Mouse (Mus musculus) heart, embryonic 14.5 days (tissue): ENCODE measurements around the gene Mpv17l. TPM values are rescaled to one million over a fixed set of nuclear protein-coding genes. Genes with fewer than 3 reads are reported as not detected.
A peak's percentile ranks its signal among the peaks of the same experiment; 100 is the strongest.

ENCODE experiments used
- ATAC-seq: fragments of 200-750 bp; cut with Nextera tagmentation; 2 replicates; pipeline ENCODE4 v1.8.0; 2017; ENCODE audit warnings: low read depth, moderate TSS enrichment; ENCODE audit not compliant: insufficient number of reproducible peaks, insufficient read depth, low FRiP score
- H3K27ac ChIP-seq, 2 experiments: fragments of 200-500 bp in 1 of 2; fragments of 300-500 bp in 1 of 2; sonication (generic) in 1 of 2; replicated peaks in 1 of 2; 2 replicates each; pipeline ENCODE4 v1.5.1; 2012 to 2014; ENCODE audit warnings: low read depth in 2 of 2, low read length in 2 of 2, control low read depth in 1 of 2, mild to moderate bottlenecking in 1 of 2, mixed read lengths in 1 of 2; ENCODE audit not compliant: control insufficient read depth in 1 of 2, insufficient read depth in 1 of 2
- H3K27me3 ChIP-seq: fragments of 300-500 bp; sonication (generic); 2 replicates; pipeline ENCODE4 v1.6.1; 2014; ENCODE audit warnings: mild to moderate bottlenecking, low read length, control low read depth; ENCODE audit not compliant: control insufficient read depth, insufficient read depth
- H3K36me3 ChIP-seq: fragments of 300-500 bp; sonication (generic); 2 replicates; pipeline ENCODE4 v1.6.1; 2014; ENCODE audit warnings: mild to moderate bottlenecking, control low read depth, low read length, mixed read lengths; ENCODE audit not compliant: control insufficient read depth, insufficient read depth
- H3K4me1 ChIP-seq, 2 experiments: fragments of 200-500 bp in 1 of 2; fragments of 300-500 bp in 1 of 2; sonication (generic) in 1 of 2; 2 replicates each; pipeline ENCODE4 v1.6.1; 2012 to 2014; ENCODE audit warnings: low read length in 2 of 2, control low read depth in 1 of 2, mixed read lengths in 1 of 2; ENCODE audit not compliant: control insufficient read depth in 2 of 2, insufficient read depth in 2 of 2
- H3K4me2 ChIP-seq: fragments of 300-500 bp; sonication (generic); 2 replicates; pipeline ENCODE4 v1.6.1; 2014; ENCODE audit warnings: mild to moderate bottlenecking, low read length
- H3K4me3 ChIP-seq, 2 experiments: fragments of 200-500 bp in 1 of 2; fragments of 300-500 bp in 1 of 2; sonication (generic) in 1 of 2; 2 replicates each; pipeline ENCODE4 v1.5.1; 2012 to 2014; ENCODE audit warnings: low read length in 2 of 2, mild to moderate bottlenecking in 2 of 2, control low read depth in 1 of 2, low read depth in 1 of 2, moderate library complexity in 1 of 2; ENCODE audit not compliant: control insufficient read depth in 1 of 2, insufficient read depth in 1 of 2
- H3K9ac ChIP-seq: fragments of 300-500 bp; sonication (generic); 2 replicates; pipeline ENCODE4 v1.6.1; 2014; ENCODE audit warnings: mild to moderate bottlenecking, low read length
- H3K9me3 ChIP-seq: fragments of 300-500 bp; sonication (generic); 2 replicates; pipeline ENCODE4 v1.6.1; 2016; ENCODE audit warnings: low read length, control low read depth; ENCODE audit not compliant: control insufficient read depth
- WGBS: fragments of 180-500 bp; shearing (Covaris S2); extraction: QIAGEN DNeasy Blood & Tissue Kit; methylation state at CpG from one replicate; pipeline ENCODE4 v1.1.7; 2014; 5-methylcytosine and 5-hydroxymethylcytosine counted together
- polyA plus RNA-seq: library from polyadenylated mRNA; unstranded; fragments of >200 nt; fragmentation: Nextera tagmentation; extraction: Ambion mirVana; gene quantifications from 2 replicates; pipeline ENCODE4 v1.2.1, GENCODE M21; 2014

Mpv17l gene
- polyA plus RNA-seq, 1 experiment from 2014 or later, result 2.9 TPM

GRCm38 (mm10) chr16:13883094-13883774, 19.7 kb upstream of the Mpv17l start:
- WGBS, result 58% methylated on average over 3 of the region's 3 CpGs
- no peak overlapping the region for H3K4me3 ChIP-seq
- H3K27ac ChIP-seq, result no peak overlapping the region; a peak in 1 of 4 replicates
- H3K9me3 ChIP-seq, result no peaks in the 10 kb centered on the region
- H3K36me3 ChIP-seq, result peaks cover 33% of the 10 kb centered on the region
- ATAC-seq, result no peak
- H3K4me1 ChIP-seq, result no peaks in the 10 kb centered on the region
- no peak overlapping the region for H3K9ac ChIP-seq
- no peaks in the 10 kb centered on the region for H3K27me3 ChIP-seq
- H3K4me2 ChIP-seq, result no peak overlapping the region

DNA sequence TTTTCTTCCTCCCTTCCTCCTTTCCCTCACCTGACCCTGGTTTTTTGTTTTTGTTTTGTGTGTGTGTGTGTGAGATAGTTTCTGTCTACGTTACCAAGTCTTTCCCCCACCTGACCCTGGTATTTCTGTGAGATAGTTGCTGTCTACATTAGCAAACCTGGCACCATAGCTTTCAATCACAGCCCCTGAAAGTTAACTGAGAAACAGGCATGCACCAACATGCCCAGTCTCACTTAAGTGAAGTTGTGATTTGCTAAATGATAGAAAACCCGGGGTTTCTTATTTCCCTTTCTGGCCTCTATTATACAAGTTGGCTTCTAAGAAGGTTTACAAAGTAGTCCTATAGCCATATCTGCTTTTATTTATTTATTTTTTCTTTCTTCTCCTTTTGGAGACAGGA, 12.5 kb upstream of the Mpv17l start:
- Histone ChIP-seq H3K36me3 (0 out of 2 replicates have a peak, but pooled peaks cover 3% of the 10 kb centered on the region), H3K9me3 (no peaks in the 10 kb centered on the region), H3K27me3 (no peaks in the 10 kb centered on the region), H3K27ac (no peak overlapping the region), H3K4me2 (no peak overlapping the region), H3K4me1 (no peaks in the 10 kb centered on the region), H3K9ac (no peak overlapping the region), H3K4me3 (no peak overlapping the region)
- 82% methylated on average over 2 of the region's 2 CpGs for WGBS
- ATAC-seq, result no peak

GRCm38 (mm10) chr16:13892850-13893249, 10.1 kb upstream of the Mpv17l start:
- no peak overlapping the region for H3K4me3 ChIP-seq
- H3K27me3 ChIP-seq, result no peaks in the 10 kb centered on the region
- no peaks in the 10 kb centered on the region for H3K36me3 ChIP-seq
- no peak for ATAC-seq
- H3K4me2 ChIP-seq, result no peak overlapping the region
- H3K4me1 ChIP-seq, result no peaks in the 10 kb centered on the region
- H3K9me3 ChIP-seq, result no peaks in the 10 kb centered on the region
- H3K9ac ChIP-seq, result no peak overlapping the region
- no peak overlapping the region for H3K27ac ChIP-seq

- no peak overlapping the region for H3K4me2 ChIP-seq
Observed at GRCm38 (mm10) chr16:13894097-13894496, 8.9 kb upstream of the Mpv17l start.

GRCm38 (mm10) chr16:13895740-13896139, 7.2 kb upstream of the Mpv17l start:
- ATAC-seq, result no peak
- 79% methylated on average over 3 of the region's 3 CpGs for WGBS
- no peaks in the 10 kb centered on the region for H3K4me1 ChIP-seq

More at GRCm38 (mm10) chr16:13894097-13894496, 8.9 kb upstream of the Mpv17l start:
- Histone ChIP-seq H3K9me3 (no peaks in the 10 kb centered on the region), H3K9ac (no peak overlapping the region), H3K4me3 (no peak overlapping the region), H3K27me3 (no peaks in the 10 kb centered on the region), H3K36me3 (no peaks in the 10 kb centered on the region), H3K4me1 (no peaks in the 10 kb centered on the region), H3K27ac (no peak overlapping the region)
- ATAC-seq, result no peak
- WGBS, result 90% methylated on average over 2 of the region's 2 CpGs

GRCm38 (mm10) chr16:13896357-13896756, 6.6 kb upstream of the Mpv17l start:
- H3K36me3 ChIP-seq, result no peaks in the 10 kb centered on the region
- H3K4me2 ChIP-seq, result no peak overlapping the region
- 71% methylated on average over 3 of the region's 3 CpGs for WGBS
- no peak for ATAC-seq
- H3K4me1 ChIP-seq, result peaks cover 0 to under 1% of the 10 kb centered on the region in 2 experiments; a peak in 1 of 4 replicates
- H3K27ac ChIP-seq, result no peak overlapping the region
- no peak overlapping the region for H3K4me3 ChIP-seq
- H3K27me3 ChIP-seq, result no peaks in the 10 kb centered on the region
- no peak overlapping the region for H3K9ac ChIP-seq
- H3K9me3 ChIP-seq, result no peaks in the 10 kb centered on the region

More at GRCm38 (mm10) chr16:13895740-13896139, 7.2 kb upstream of the Mpv17l start:
- no peaks in the 10 kb centered on the region for H3K36me3 ChIP-seq
- no peaks in the 10 kb centered on the region for H3K27me3 ChIP-seq
- no peak overlapping the region for H3K4me2 ChIP-seq
- H3K9me3 ChIP-seq, result no peaks in the 10 kb centered on the region
- H3K9ac ChIP-seq, result no peak overlapping the region
- no peak overlapping the region for H3K27ac ChIP-seq
- no peak overlapping the region for H3K4me3 ChIP-seq

GRCm38 (mm10) chr16:13898981-13899380, 4.0 kb upstream of the Mpv17l start:
- no peaks in the 10 kb centered on the region for H3K36me3 ChIP-seq
- H3K27me3 ChIP-seq, result no peaks in the 10 kb centered on the region
- no peak overlapping the region for H3K4me2 ChIP-seq
- H3K4me3 ChIP-seq, result no peak overlapping the region
- no peak overlapping the region for H3K27ac ChIP-seq
- ATAC-seq, result no peak
- H3K9ac ChIP-seq, result no peak overlapping the region
- 69% methylated on average over 2 of the region's 2 CpGs for WGBS
- peaks cover 4 to 13% of the 10 kb centered on the region in 2 experiments; a peak in 3 of 4 replicates for H3K4me1 ChIP-seq
- H3K9me3 ChIP-seq, result no peaks in the 10 kb centered on the region

DNA sequence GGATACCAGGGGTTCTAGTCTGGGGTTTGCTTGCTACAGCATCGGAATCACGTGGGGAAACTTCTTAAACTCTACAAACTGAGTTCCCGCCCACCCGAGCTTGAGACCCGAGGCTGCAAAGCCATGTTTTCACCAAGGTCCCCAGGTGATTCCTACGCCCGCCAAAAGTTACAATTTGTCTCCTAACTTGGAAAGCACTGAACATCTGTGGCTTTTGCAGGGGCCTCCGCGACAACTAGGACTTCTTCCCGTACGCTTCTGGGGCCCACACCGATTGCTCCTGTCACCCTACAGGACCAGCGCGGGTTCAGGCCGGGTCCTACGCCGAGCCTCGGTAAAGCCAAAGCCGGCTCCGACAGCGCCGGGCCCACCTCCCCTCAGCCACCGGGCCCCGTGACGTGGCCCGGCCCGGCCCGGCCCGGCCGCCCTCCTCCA, 547 bp upstream of the Mpv17l start:
- ATAC-seq, result peak; percentile 42; the same call in 1 of the 2 replicates
- Histone ChIP-seq H3K9ac (peak overlapping the region; percentile 96), H3K4me3 (peak overlapping the region; percentile 77 to 97), H3K9me3 (no peaks in the 10 kb centered on the region), H3K27me3 (no peaks in the 10 kb centered on the region), H3K36me3 (no peaks in the 10 kb centered on the region), H3K4me2 (peak overlapping the region; percentile 81), H3K4me1 (peaks cover 4 to 13% of the 10 kb centered on the region in 2 experiments; a peak in 3 of 4 replicates), H3K27ac (peak overlapping the region; percentile 57 to 78)
- 1% methylated on average over 29 of the region's 30 CpGs for WGBS
